Mouse (Mus musculus) cerebellum, adult 9-11 months (tissue): Measurements from ENCODE around the gene Prrx1.

ENCODE experiments used
- DNase-seq: peaks from one replicate; pipeline ENCODE4 v3.0.0; 2022

The Prrx1 gene

DNA sequence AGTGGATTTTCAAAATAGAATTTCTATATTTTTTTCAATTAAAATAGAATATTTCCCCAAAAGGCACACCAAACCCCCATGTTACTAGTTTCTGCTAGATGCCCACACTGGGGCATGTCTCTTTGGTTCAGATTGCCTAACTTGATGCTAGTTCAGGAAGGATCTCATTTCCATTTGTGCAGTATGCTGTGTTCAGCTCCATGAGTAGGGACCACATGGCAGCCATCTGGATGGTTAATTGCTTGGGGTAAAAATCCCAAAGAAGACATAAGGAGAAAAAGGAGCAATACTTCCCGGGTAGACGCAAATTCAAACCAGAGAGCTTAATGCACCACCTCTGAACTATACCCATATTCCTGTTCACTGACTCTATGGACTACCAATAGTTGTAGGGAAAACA lies 57.6 kb downstream of the Prrx1 start:
- DNase-seq, result no peak

DNA sequence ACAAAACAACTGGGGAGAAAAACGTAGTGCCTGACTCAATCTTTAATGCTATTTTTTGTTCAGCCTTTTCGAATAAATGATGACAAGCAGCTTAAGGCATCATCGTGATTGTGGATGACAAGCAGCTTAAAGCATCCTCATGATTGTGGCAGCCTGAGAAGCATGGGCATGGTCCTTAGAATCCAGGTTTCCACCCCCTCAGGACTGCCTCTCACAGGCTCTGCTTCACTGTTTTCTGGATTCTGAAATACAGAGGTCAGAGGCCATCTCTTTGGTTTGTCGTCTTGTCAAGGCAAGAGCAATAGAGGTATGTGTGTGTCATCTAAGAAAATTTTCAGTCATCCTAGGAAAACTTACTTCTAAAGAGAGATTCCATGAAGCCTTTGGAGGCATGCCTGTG lies 60.7 kb downstream of the Prrx1 start:
- DNase-seq, result no peak

DNA sequence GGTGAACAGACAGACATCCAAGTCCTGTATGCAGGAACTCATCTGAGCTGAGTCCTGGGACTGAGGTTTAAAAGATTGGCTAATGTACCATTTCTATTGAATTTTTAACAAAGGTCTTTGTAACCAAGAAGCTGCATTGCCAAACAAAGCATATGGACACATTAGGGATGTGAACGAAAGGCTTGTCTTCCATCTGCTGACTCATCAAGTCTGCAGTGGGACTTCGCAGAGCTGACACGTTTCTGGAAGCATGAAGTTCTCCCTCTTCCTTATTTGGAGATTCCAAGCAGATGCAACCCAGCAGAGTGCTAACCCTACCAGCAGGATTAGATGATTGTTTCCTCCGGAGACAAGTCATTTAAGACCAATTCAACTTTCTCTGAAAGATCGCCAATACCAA lies 61.2 kb downstream of the Prrx1 start:
- DNase-seq, result no peak

DNA sequence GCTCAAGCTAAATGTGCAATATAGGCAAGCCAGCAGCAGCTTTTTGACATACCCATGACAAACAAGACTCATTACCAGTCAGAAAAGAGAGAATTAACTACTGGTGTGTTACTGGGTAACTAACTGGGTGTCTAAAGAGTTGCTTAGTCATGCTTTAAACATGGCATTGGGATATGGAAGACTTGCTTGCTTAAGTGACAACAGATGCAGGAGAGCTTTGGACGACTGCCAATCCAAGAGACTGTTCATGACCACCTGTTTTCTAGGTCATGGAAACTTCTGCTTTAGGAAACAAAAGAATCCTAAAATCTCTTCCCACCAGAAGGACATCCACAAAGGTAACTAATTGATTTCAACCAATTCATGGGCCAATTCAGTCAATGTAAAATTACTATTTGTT lies 61.7 kb downstream of the Prrx1 start:
- DNase-seq, result no peak

DNA sequence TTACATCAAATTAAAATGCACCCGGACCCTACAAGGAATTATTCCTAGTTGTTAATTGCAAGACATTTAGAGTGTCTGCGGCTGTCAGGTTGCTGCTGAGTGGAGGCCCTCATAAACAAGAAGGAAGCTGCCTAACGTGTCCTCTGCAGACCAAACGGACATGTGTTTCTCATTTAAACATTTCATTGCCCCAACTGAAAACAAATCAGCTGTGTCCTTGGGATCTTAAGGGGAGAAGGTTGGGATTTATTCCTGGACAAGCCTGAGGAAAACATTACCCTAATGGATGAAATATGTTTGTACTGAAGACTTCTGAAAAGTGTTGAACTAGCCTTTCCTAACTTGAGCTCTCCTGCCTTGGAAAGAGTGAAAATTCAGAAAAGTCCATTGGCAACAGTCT lies 74.6 kb downstream of the Prrx1 start:
- DNase-seq, result no peak

DNA sequence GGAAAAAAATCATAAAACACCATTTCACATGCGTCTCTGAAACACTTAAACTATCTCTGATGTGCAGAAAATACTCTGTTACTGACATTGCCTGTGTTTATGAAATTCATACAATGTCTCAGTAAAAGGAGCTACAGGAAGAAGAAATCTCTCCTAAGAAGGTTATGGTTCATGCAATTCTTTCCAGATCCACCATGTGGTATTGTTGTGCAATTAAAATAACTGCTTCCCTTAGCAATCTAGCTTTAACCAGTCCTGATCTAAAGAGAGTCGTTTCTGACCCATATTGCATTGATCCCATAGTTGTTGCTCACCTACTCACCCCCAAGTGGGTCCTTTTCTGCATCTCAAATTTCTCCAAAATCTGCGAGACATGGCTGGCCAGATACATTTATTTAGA lies 82.3 kb downstream of the Prrx1 start:
- DNase-seq, result no peak

DNA sequence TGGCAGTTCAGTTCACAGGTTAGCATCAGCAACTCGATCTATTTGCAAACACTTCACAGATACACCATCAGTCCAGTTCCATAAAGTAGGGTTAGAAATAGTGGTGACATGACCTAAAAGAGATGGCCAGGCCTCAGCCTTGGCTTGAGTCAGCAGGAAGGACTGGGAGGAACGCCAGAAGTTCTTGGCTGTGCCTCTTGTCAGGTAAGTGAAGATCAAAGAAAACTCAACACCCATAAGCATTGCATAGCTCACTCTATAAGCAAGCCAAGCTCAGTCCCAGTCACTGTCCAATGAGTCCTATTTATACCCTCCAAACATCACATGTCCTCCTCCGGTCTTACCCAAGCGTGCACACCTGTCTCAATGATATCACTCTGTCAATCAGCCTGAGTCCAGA lies 87.2 kb downstream of the Prrx1 start:
- DNase-seq, result no peak

DNA sequence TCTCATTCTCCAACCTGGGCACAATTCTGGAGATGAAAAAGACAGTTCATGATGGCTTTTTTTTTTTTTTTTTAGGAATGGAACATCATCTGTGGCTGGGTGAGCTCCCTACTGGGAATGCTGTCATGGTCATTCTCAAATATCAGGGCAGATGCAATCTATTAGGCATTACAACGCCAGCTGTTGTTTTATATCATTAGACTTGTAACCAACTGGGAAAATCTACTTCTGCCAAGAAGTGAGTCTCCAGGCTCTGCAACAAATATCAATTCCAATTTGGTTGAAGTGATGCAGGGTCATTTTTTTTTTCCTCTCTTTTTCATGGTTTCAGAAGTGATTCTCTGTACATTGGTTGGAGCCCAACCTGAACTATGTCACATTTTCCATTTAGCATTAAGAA lies 91.7 kb downstream of the Prrx1 start:
- no peak for DNase-seq

DNA sequence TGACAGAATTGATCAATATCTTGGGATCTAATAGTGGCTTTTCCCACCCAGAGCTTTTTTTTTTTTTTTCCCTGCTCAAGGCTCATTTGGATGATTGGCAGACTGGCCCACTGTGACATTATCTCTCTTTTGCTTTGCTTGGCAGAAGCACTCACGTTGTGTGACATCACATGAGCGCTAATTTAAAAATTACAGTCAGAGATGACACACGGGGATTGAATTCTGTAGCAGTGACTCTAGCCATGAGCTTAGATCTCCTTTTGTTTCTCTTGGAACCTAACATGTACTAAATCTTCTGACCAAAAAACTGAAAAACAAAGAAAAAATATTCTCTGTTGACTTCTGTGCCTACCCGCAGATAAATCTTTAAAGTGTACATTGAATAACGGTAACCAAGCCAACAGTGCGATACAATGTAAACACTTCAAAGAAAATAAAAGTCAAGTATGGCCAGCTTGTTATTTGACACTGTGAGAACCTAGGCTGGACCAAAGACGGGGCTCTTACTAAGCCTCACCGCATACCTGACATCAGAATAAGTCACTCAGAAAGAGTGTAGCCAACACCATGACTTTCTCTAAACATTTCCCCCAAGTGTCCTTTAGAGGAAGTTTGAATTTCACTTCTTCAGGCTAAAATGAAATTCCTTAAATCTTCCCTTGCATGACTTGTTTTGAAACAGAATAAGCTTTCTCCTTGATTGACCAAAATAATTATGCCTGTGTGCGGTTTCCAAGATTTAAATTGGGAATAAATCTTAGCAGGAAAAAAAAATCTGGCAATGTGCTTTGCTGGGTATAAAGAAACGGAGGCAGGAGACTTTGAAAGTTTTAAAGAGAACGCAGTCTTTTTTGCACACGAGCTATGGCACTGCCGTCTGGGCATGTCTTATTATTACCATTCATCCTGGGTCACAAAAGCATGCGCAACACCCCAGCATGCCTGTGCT lies 104.3 kb downstream of the Prrx1 start:
- no peak for DNase-seq

DNA sequence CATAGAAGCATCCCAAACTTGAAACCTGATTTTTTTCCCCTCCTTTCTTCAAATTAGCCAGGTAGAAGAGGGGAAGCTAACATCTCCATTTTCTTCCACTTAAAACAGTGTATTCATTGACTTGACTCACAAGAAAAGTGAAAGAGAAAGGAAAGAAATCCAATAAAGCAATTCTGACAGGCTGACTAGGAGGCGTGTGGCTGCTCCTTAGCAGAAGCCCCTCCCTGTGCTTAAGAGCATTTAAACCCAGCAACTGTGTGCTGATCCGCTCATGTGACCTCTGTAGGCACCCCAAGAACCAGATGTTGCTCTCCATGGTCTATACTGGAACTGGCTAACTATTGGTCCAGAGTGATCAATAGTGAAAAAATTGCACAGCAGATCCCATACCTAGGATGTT lies 114.7 kb downstream of the Prrx1 start:
- DNase-seq, result no peak

DNA sequence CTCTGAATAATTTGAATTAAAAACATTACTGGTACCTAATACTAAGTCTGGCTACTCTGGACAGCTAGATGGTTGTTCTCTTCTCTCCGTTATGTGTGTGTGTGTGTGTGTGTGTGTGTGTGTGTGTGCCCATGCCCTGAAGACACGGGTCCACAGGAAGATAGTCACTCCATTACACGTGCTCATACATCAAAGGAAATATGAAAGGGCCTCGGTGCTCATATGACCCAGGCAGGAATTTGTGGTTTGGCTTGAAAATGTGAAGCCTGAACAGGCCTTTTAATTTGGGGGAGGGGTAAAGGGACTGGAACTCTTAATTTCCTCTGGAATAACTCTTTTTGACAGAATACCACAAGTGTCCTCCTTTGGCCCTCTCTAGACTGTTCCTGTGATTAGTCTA lies 115.5 kb downstream of the Prrx1 start:
- no peak for DNase-seq
